Mouse (Mus musculus): Measurements from ENCODE around the gene Shbg. TPM values are rescaled to one million over a fixed set of nuclear protein-coding genes. Genes with fewer than 3 reads are reported as not detected.
"Not testable (repeated sequence)": the region's sequence is repeated elsewhere in the genome, so short reads cannot be mapped to it uniquely, and the experiment has no call there.

Shbg gene
- polyA plus RNA-seq, 1 experiment = 0.06 TPM

- TF ChIP-seq POLR2A (IDR thresholded peaks at IDR 0.05; ENCODE audit: extremely low read depth, insufficient read depth, low read length) = no peak
- no peak for TF ChIP-seq CTCF (IDR thresholded peaks at IDR 0.05; ENCODE audit: extremely low read depth, insufficient read depth, low read length)
Observed at GRCm38 (mm10) chr11:69633128-69633866, 15.6 kb upstream of the Shbg start.

GRCm38 (mm10) chr11:69632284-69633089 is 14.8 kb upstream of the Shbg start, which contains the start of gene Fxr2:
Gene Fxr2, plus strand, starts transcription at chr11:69632990.
- H3K27ac ChIP-seq (ENCODE audit: insufficient read depth, low read length) = peak within 1 kb of the TSS; percentile 30; the same call in 1 of the 2 replicates
- H3K4me1 ChIP-seq (ENCODE audit: control insufficient read depth, insufficient read depth, low read length) = peaks cover 1% of the 10 kb centered on the region; the same call in 1 of the 2 replicates
- peak within 1 kb of the TSS; percentile 96 for H3K4me3 ChIP-seq (ENCODE audit: insufficient read depth, low read length)
- TF ChIP-seq CTCF (IDR thresholded peaks at IDR 0.05; ENCODE audit: extremely low read depth, insufficient read depth, low read length) = peak; percentile 62
- TF ChIP-seq POLR2A (IDR thresholded peaks at IDR 0.05; ENCODE audit: extremely low read depth, insufficient read depth, low read length) = peak; percentile 54; the same call in 1 of the 2 replicates

More at GRCm38 (mm10) chr11:69633128-69633866, 15.6 kb upstream of the Shbg start:
- peak overlapping the region; percentile 30; the same call in 1 of the 2 replicates for H3K27ac ChIP-seq (ENCODE audit: insufficient read depth, low read length)
- H3K4me3 ChIP-seq (ENCODE audit: insufficient read depth, low read length) = peak overlapping the region; percentile 96
- peaks cover 1% of the 10 kb centered on the region; the same call in 1 of the 2 replicates for H3K4me1 ChIP-seq (ENCODE audit: control insufficient read depth, insufficient read depth, low read length)

- H3K4me1 ChIP-seq (ENCODE audit: control insufficient read depth, insufficient read depth, low read length) = peaks cover 1% of the 10 kb centered on the region; the same call in 1 of the 2 replicates
- TF ChIP-seq CTCF (IDR thresholded peaks at IDR 0.05; ENCODE audit: extremely low read depth, insufficient read depth, low read length) (no peak), POLR2A (IDR thresholded peaks at IDR 0.05; ENCODE audit: extremely low read depth, insufficient read depth, low read length) (no peak)
- H3K27ac ChIP-seq (ENCODE audit: insufficient read depth, low read length) = no peak overlapping the region
- no peak overlapping the region for H3K4me3 ChIP-seq (ENCODE audit: insufficient read depth, low read length)
Observed at GRCm38 (mm10) chr11:69629802-69630201, 12.1 kb upstream of the Shbg start.

GRCm38 (mm10) chr11:69628286-69628685 is 10.6 kb upstream of the Shbg start:
- Histone ChIP-seq H3K4me3 (ENCODE audit: insufficient read depth, low read length) (no peak overlapping the region), H3K4me1 (ENCODE audit: control insufficient read depth, insufficient read depth, low read length) (no peaks in the 10 kb centered on the region), H3K27ac (ENCODE audit: insufficient read depth, low read length) (no peak overlapping the region)
- no peak for TF ChIP-seq POLR2A (IDR thresholded peaks at IDR 0.05; ENCODE audit: extremely low read depth, insufficient read depth, low read length)
- TF ChIP-seq CTCF (IDR thresholded peaks at IDR 0.05; ENCODE audit: extremely low read depth, insufficient read depth, low read length) = peak; percentile 97

GRCm38 (mm10) chr11:69624339-69624738 is 6.6 kb upstream of the Shbg start:
- H3K4me3 ChIP-seq (ENCODE audit: insufficient read depth, low read length); H3K27ac ChIP-seq (ENCODE audit: insufficient read depth, low read length); H3K4me1 ChIP-seq (ENCODE audit: control insufficient read depth, insufficient read depth, low read length): not testable (repeated sequence)

- peak overlapping the region; percentile 59 for H3K4me3 ChIP-seq (ENCODE audit: insufficient read depth, low read length)
- peaks cover 3% of the 10 kb centered on the region; the same call in 1 of the 2 replicates for H3K4me1 ChIP-seq (ENCODE audit: control insufficient read depth, insufficient read depth, low read length)
- TF ChIP-seq POLR2A (IDR thresholded peaks at IDR 0.05; ENCODE audit: extremely low read depth, insufficient read depth, low read length) (no peak), CTCF (IDR thresholded peaks at IDR 0.05; ENCODE audit: extremely low read depth, insufficient read depth, low read length) (no peak)
- no peak overlapping the region for H3K27ac ChIP-seq (ENCODE audit: insufficient read depth, low read length)
Observed at GRCm38 (mm10) chr11:69623006-69623405, 5.3 kb upstream of the Shbg start.

GRCm38 (mm10) chr11:69622406-69622805 is 4.7 kb upstream of the Shbg start:
- Histone ChIP-seq H3K4me1 (ENCODE audit: control insufficient read depth, insufficient read depth, low read length) (peaks cover 3% of the 10 kb centered on the region; the same call in 1 of the 2 replicates), H3K4me3 (ENCODE audit: insufficient read depth, low read length) (peak overlapping the region; percentile 59), H3K27ac (ENCODE audit: insufficient read depth, low read length) (no peak overlapping the region)
- TF ChIP-seq CTCF (IDR thresholded peaks at IDR 0.05; ENCODE audit: extremely low read depth, insufficient read depth, low read length) (no peak), POLR2A (IDR thresholded peaks at IDR 0.05; ENCODE audit: extremely low read depth, insufficient read depth, low read length) (no peak)

- TF ChIP-seq CTCF (IDR thresholded peaks at IDR 0.05; ENCODE audit: extremely low read depth, insufficient read depth, low read length) (no peak), POLR2A (IDR thresholded peaks at IDR 0.05; ENCODE audit: extremely low read depth, insufficient read depth, low read length) (peak; percentile 50; the same call in 1 of the 2 replicates)
- Histone ChIP-seq H3K4me1 (ENCODE audit: control insufficient read depth, insufficient read depth, low read length) (peaks cover 3% of the 10 kb centered on the region; the same call in 1 of the 2 replicates), H3K27ac (ENCODE audit: insufficient read depth, low read length) (0 out of 2 replicates have a peak within 1 kb of the TSS, but pooled peaks have one; percentile 43), H3K4me3 (ENCODE audit: insufficient read depth, low read length) (peak within 1 kb of the TSS; percentile 59)
Observed at GRCm38 (mm10) chr11:69621571-69622268, 4.0 kb upstream of the Shbg start, which contains the start of gene Sat2. Gene Sat2, plus strand, starts transcription at chr11:69622024.

Measured in cortical plate, adult 2 months (tissue).